Mouse (Mus musculus): Measurements from ENCODE around the gene Gcsam. TPM values are rescaled to one million over a fixed set of nuclear protein-coding genes. Genes with fewer than 3 reads are reported as not detected.

The Gcsam gene
- 0.10 and 0.40 TPM in 2 replicates for polyA plus RNA-seq (2015; fragmentation: Nextera tagmentation; extraction: Ambion mirVana)

DNA sequence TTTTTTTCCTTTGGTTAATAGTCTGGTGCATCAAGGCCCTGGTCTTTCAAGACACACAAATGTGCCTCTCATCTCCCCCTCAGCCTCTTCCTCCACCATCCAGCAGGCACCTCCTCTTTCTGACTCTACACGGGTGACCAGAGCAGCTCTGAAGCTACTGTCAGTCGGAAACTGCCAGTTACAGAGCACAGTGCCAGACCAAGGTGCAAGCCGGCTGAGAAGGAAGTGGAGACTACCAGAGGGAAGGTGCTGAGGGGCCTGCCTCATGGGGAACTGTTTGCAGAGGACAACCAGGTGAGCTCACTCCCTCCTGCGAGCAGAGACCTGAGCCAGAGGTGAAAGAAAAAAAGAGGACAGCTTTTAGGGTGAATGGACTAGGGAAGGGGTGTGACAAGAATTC lies at the start of gene Gcsam:
Gene Gcsam (plus strand): TSS at position 114 of the 400 bp plus-strand sequence.
- Histone ChIP-seq H3K27ac (peak within 1 kb of the TSS; percentile 21; the same call in 1 of the 2 replicates), H3K9me3 (no peaks in the 10 kb centered on the region), H3K4me3 (no peak within 1 kb of the TSS), H3K4me1 (0 out of 2 replicates have a peak, but pooled peaks cover 8% of the 10 kb centered on the region), H3K27me3 (no peaks in the 10 kb centered on the region), H3K4me2 (no peak within 1 kb of the TSS), H3K9ac (no peak within 1 kb of the TSS), H3K36me3 (no peaks in the 10 kb centered on the region)
- 35% methylated on average over 4 of the region's 4 CpGs for WGBS
- ATAC-seq (ENCODE audit: borderline replicate concordance, extremely low read depth, low FRiP score, low TSS enrichment), result no peak

DNA sequence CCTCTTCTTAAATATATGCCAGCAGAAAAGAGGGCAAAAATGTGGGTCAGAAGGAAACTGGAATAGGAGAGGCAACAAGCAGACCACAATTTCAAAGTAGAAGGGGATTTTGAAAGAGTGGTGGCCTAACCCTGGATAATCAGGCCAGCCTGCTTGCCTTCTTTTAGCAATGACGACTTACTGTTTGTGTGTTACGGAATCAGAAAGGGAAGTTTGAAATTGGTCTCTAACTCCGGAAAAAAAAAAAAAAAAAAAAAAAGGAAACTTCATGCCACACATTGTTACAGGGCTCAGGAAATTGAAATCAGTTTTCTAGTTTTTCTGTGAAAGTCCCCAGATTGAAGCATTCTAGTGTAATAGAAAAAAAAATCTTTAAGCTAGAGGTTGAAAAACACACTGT lies 48.4 kb upstream of the Gcsam start:
- H3K4me1 ChIP-seq, result no peaks in the 10 kb centered on the region
- H3K4me2 ChIP-seq, result no peak overlapping the region
- WGBS, result 57% methylated on average over 3 of the region's 3 CpGs
- no peak overlapping the region for H3K4me3 ChIP-seq
- ATAC-seq (ENCODE audit: borderline replicate concordance, extremely low read depth, low FRiP score, low TSS enrichment), result no peak
- H3K9me3 ChIP-seq, result no peaks in the 10 kb centered on the region
- H3K27me3 ChIP-seq, result no peaks in the 10 kb centered on the region
- H3K36me3 ChIP-seq, result no peaks in the 10 kb centered on the region
- H3K27ac ChIP-seq, result no peak overlapping the region
- H3K9ac ChIP-seq, result no peak overlapping the region

DNA sequence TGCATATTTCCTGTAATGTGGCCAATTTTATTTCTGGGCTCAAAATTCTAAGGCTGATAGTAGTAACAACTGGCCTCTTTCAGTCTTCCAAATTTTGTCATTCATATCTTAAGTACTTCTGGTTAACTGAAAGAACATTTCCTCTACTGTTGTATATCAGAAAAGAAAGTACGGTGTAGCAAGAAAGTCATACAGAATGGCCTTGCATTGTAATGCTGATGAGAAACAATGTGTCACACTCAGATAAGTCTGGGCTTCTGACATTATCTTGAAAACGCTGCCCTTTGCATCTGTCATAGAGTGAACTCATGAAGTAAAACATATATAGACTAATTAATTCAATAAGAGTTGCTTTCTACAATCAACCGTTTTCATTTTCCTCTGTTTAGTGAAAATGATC lies 37.9 kb upstream of the Gcsam start:
- H3K9me3 ChIP-seq, result no peaks in the 10 kb centered on the region
- H3K4me2 ChIP-seq, result no peak overlapping the region
- ATAC-seq (ENCODE audit: borderline replicate concordance, extremely low read depth, low FRiP score, low TSS enrichment), result no peak
- H3K9ac ChIP-seq, result no peak overlapping the region
- H3K4me1 ChIP-seq, result no peaks in the 10 kb centered on the region
- no peaks in the 10 kb centered on the region for H3K36me3 ChIP-seq
- 72% methylated on average over 3 of the region's 3 CpGs for WGBS
- no peak overlapping the region for H3K4me3 ChIP-seq
- H3K27ac ChIP-seq, result no peak overlapping the region
- H3K27me3 ChIP-seq, result no peaks in the 10 kb centered on the region

DNA sequence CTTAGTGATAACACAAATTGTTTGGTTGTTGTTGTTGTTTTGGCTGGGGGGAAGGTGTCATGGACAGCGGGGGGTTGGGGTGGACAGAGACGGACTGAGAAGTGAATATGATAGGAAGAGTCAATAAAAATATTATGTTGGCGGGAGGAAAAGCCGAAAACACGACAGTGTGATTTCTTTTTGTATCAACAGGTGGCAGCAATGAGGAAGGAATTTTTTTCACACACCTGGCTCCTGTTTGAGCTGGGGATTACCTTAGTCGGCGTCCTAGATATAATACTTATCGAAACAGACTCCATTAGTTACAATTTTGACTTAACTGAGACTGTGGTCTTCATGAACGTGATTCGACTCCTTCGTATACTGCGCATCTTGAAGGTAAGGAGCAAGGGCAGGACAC lies 30.3 kb upstream of the Gcsam start:
- H3K4me2 ChIP-seq, result no peak overlapping the region
- H3K4me1 ChIP-seq, result no peaks in the 10 kb centered on the region
- no peak for ATAC-seq (ENCODE audit: borderline replicate concordance, extremely low read depth, low FRiP score, low TSS enrichment)
- H3K9me3 ChIP-seq, result no peaks in the 10 kb centered on the region
- H3K27me3 ChIP-seq, result no peaks in the 10 kb centered on the region
- WGBS, result 48% methylated on average over 12 of the region's 12 CpGs
- H3K27ac ChIP-seq, result no peak overlapping the region
- H3K4me3 ChIP-seq, result no peak overlapping the region
- no peak overlapping the region for H3K9ac ChIP-seq
- H3K36me3 ChIP-seq, result no peaks in the 10 kb centered on the region

DNA sequence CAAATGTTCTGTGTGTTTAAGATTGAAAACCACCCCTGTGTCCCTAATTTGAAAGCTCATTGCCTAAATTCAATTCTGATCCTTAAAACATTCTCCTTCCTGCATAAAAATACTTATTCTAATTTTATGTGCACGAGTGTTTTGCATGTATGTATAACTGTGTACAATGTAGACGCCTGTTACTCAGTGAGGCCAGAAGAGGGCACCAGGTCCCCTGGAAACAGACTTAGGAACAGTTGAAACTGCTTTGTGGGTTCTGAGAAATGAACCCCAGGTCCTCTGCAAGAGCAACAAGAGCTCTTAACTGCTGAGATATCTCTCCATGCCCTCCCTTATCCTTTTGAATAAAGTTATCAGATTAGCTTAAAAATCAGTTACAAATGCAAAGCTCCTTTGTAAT lies 27.7 kb upstream of the Gcsam start:
- Histone ChIP-seq H3K27me3 (no peaks in the 10 kb centered on the region), H3K4me3 (no peak overlapping the region), H3K4me2 (no peak overlapping the region), H3K4me1 (no peaks in the 10 kb centered on the region), H3K9ac (no peak overlapping the region), H3K36me3 (no peaks in the 10 kb centered on the region), H3K27ac (no peak overlapping the region), H3K9me3 (no peaks in the 10 kb centered on the region)
- ATAC-seq (ENCODE audit: borderline replicate concordance, extremely low read depth, low FRiP score, low TSS enrichment), result no peak
- 26% methylated on average over 2 of the region's 2 CpGs for WGBS

DNA sequence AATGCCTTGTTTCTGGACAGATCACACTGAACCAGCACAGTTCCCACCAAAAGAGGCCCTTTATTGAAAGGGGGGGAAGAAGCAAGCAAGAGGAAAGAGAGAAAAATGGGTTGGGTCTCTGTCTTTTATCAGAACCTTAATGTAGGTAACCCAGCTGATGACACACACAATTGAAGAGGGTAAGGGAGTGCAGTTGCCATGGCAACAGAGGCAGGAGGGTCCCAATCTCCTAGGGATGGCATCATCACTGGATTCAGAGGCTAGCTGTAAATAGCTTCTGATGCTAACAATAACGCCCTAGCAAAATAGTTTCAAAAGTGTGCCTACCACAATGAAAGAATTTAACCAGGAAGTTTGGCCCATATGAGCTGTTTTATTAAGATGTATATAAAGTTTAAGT lies 16.5 kb upstream of the Gcsam start:
- Histone ChIP-seq H3K27me3 (no peaks in the 10 kb centered on the region), H3K9ac (no peak overlapping the region), H3K4me2 (no peak overlapping the region), H3K9me3 (no peaks in the 10 kb centered on the region), H3K36me3 (no peaks in the 10 kb centered on the region), H3K4me1 (no peaks in the 10 kb centered on the region), H3K4me3 (no peak overlapping the region), H3K27ac (no peak overlapping the region)
- WGBS, result 83% methylated on average over 1 of the region's 1 CpGs
- ATAC-seq (ENCODE audit: borderline replicate concordance, extremely low read depth, low FRiP score, low TSS enrichment), result no peak

DNA sequence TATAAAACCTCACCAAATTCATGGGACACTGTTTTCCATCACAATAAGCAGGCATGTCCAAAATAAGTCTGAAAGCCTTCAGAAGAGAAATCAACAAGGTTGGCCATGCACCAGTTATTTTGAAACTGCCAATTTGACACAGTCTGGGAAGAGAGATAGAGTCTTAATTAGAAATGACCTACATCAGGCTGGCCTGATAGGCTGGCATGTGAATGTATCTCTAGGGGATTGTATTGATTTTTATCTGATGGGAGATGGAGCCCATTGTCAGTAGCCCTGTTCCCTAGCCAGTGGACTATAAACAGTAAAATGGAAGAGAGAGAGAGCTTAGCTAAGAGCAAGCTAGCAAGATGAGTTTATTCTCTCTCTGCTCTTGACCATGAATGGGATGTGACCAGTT lies 14.7 kb upstream of the Gcsam start:
- H3K4me1 ChIP-seq, result no peaks in the 10 kb centered on the region
- H3K9me3 ChIP-seq, result no peaks in the 10 kb centered on the region
- H3K27ac ChIP-seq, result no peak overlapping the region
- no peaks in the 10 kb centered on the region for H3K27me3 ChIP-seq
- no peaks in the 10 kb centered on the region for H3K36me3 ChIP-seq
- H3K4me3 ChIP-seq, result no peak overlapping the region
- no peak for ATAC-seq (ENCODE audit: borderline replicate concordance, extremely low read depth, low FRiP score, low TSS enrichment)
- H3K9ac ChIP-seq, result no peak overlapping the region
- no peak overlapping the region for H3K4me2 ChIP-seq

DNA sequence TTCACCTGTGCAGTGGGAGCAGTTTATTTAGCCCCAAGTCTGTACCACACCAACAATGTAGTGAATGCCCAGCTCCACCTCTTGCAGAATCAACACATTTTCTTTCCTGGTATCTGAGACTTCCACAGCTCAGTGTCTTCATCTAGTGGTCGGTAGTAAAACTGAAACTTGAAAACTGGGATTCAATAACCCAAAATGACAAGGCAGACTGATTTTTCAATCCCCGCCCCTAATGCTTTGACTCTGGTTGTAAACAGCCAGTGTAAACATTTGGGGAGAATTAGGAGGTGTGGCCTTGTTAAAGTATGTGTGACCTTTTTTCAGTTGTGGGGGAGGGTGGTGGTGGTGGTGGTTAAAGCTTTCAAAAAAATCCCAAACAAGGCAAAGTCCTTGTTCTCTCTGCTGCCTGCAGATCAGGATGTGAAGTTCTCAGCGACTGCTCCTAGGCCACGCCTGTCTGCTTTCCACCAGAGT lies 1.7 kb upstream of the Gcsam start:
- Histone ChIP-seq H3K9me3 (no peaks in the 10 kb centered on the region), H3K27ac (peak overlapping the region; percentile 21; the same call in 1 of the 2 replicates), H3K4me1 (0 out of 2 replicates have a peak, but pooled peaks cover 8% of the 10 kb centered on the region), H3K36me3 (no peaks in the 10 kb centered on the region), H3K27me3 (no peaks in the 10 kb centered on the region), H3K4me3 (no peak overlapping the region), H3K9ac (no peak overlapping the region), H3K4me2 (0 out of 2 replicates have a peak overlapping the region, but pooled peaks have one; percentile 4)
- 20% methylated on average over 4 of the region's 4 CpGs for WGBS
- ATAC-seq (ENCODE audit: borderline replicate concordance, extremely low read depth, low FRiP score, low TSS enrichment), result peak; percentile 81; the same call in 1 of the 2 replicates

DNA sequence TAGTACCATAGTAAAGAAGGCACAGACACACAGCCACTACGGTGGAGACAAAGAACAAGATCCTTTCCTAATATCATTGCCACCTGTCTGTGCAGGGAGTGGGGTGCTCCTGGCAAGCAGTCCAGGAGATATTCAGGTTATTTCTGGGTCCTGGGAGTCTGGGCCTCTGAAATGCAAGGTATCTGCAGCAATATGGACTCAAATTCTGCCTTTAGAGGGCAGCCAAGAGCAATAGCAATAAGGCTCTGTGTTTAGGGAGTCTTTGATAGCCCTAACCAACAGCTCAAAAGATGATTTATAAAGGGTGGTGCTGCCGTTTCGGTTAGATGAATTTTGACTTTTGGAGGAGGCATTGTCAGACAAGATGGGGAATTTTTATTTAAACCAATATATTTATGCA lies 880 bp upstream of the Gcsam start:
- Histone ChIP-seq H3K36me3 (no peaks in the 10 kb centered on the region), H3K4me3 (no peak overlapping the region), H3K9ac (no peak overlapping the region), H3K4me1 (0 out of 2 replicates have a peak, but pooled peaks cover 8% of the 10 kb centered on the region), H3K4me2 (no peak overlapping the region), H3K27me3 (no peaks in the 10 kb centered on the region), H3K27ac (peak overlapping the region; percentile 21; the same call in 1 of the 2 replicates), H3K9me3 (no peaks in the 10 kb centered on the region)
- 0 out of 2 replicates have a peak, but pooled peaks have one; percentile 43 for ATAC-seq (ENCODE audit: borderline replicate concordance, extremely low read depth, low FRiP score, low TSS enrichment)
- 56% methylated on average over 3 of the region's 3 CpGs for WGBS

DNA sequence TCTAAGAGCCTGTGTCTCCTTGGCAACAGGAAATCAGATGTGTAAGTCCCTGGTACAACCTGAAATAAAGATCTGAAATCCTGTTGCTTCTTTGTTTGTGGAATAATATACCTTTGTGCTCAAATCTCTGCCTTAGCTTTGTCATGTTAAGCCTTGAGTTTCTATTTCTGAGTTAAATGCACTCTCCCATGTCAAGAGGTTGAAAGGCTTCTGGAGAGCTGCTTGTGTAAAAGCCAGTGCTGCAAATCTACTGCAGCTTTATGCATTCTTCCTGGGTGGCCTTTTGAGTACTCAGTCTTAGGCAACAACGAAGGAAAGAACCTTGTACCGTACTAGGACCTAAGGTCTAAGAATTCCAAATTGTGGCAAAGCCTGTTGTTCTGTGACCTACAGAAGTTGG lies 3.1 kb downstream of the Gcsam start:
- no peak overlapping the region for H3K4me2 ChIP-seq
- H3K4me3 ChIP-seq, result no peak overlapping the region
- ATAC-seq (ENCODE audit: borderline replicate concordance, extremely low read depth, low FRiP score, low TSS enrichment), result no peak
- 0 out of 2 replicates have a peak, but pooled peaks cover 8% of the 10 kb centered on the region for H3K4me1 ChIP-seq
- no peaks in the 10 kb centered on the region for H3K36me3 ChIP-seq
- no peaks in the 10 kb centered on the region for H3K9me3 ChIP-seq
- 53% methylated on average over 2 of the region's 2 CpGs for WGBS
- H3K27me3 ChIP-seq, result no peaks in the 10 kb centered on the region
- no peak overlapping the region for H3K9ac ChIP-seq
- no peak overlapping the region for H3K27ac ChIP-seq

DNA sequence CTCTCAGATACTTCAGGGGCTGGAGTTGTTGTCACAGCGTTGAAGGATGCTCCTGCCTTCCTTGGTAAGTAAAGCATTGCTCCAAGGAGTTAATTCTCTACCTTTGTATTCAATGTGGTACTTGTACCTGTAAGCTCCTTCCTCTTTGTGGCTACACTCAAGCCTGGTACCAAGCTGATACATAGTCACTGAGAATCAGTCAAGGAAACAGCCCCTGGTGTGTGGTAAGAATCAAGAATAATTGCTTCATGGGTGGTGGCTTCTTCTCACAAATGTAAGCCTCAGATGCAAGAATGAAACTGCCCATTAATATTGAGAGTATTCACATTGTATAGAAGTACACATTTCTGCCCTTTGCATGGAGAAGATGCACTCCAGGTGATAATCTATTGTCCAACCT lies 5.8 kb downstream of the Gcsam start:
- Histone ChIP-seq H3K4me3 (no peak overlapping the region), H3K36me3 (no peaks in the 10 kb centered on the region), H3K27ac (no peak overlapping the region), H3K4me1 (0 out of 2 replicates have a peak, but pooled peaks cover 4% of the 10 kb centered on the region), H3K27me3 (no peaks in the 10 kb centered on the region), H3K9me3 (no peaks in the 10 kb centered on the region), H3K9ac (no peak overlapping the region), H3K4me2 (no peak overlapping the region)
- 86% methylated on average over 1 of the region's 1 CpGs for WGBS
- no peak for ATAC-seq (ENCODE audit: borderline replicate concordance, extremely low read depth, low FRiP score, low TSS enrichment)

DNA sequence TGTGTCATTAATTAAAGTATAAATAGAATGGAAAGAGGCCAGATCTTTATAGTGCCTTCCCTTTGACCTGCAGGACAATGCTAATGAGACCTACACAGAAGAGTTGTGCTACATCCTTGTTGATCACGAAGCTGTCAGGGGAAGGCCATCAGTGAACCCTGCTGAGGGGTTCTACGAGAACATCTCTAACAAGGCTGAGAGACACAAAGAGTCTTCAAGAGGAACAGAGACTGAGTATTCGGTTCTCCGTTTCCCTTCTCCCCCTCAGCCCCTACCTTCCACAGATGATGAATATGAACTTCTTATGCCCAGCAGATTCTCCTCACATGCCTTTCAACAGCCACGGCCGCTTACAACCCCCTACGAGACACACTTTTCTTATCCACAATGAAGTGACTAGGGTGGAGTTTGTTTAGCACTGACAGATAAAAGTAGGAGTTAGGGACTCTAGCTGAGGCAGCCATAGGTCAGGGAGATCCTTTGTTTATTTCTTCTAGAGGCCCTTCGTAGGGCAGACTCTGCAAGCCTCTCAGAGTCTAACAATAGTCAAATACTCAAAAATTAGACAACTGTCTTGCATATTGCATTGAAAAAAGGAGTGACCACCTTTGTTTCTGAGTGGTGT lies 9.7 kb downstream of the Gcsam start:
- 23% methylated on average over 8 of the region's 8 CpGs for WGBS
- H3K9me3 ChIP-seq, result no peaks in the 10 kb centered on the region
- ATAC-seq (ENCODE audit: borderline replicate concordance, extremely low read depth, low FRiP score, low TSS enrichment), result no peak

More for the DNA sequence above, 9.7 kb downstream of the Gcsam start:
- Histone ChIP-seq H3K9ac (no peak overlapping the region), H3K4me2 (no peak overlapping the region), H3K36me3 (no peaks in the 10 kb centered on the region), H3K4me1 (0 out of 2 replicates have a peak, but pooled peaks cover 4% of the 10 kb centered on the region), H3K27me3 (no peaks in the 10 kb centered on the region), H3K4me3 (no peak overlapping the region), H3K27ac (no peak overlapping the region)
